Mouse (Mus musculus): ENCODE results near the gene Gan. TPM values are rescaled to one million over a fixed set of nuclear protein-coding genes. Genes with fewer than 3 reads are reported as not detected.

Gan gene
- polyA plus RNA-seq, 1 experiment from 2014 or later: 3.3 TPM

DNA sequence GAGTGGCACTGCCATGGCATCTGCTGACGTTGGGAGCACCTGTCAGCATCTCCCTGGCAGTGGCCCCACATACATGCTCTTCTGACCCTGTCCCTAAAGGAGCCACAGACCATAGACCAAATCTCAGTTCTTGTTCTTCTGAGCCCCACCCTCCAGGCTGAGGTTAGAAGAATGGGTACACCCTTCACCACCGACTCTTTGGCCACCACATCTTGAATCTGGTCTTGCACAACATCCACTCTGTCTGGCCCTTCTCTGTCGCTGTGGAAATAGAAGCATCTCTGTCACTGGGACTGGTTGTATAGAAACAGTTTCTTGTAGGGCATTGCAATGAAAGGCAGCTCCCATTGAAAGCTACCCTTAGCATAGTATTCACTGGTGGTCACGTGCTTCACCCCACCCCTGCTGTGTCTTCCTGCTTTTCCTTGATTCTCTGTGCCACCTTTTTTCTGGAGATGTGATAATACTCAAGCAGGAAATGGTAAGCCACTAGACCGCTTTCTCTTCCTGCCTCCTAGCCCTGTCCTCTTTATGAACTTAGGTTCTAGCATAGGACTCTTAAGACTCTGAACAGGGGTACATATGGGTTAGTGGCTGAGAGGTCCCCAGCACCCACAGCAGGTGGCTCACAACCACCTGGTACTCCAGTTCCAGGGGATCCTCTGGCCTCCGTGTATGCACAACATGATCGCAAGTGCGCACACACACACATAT, 25.9 kb downstream of the Gan start:
- H3K9me3 ChIP-seq (ENCODE audit: low read length): no peaks in the 10 kb centered on the region
- DNase-seq (ENCODE audit: low spot score) (no peak), ATAC-seq (no peak)
- WGBS: 86% methylated on average over 8 of the region's 8 CpGs
- no peaks in the 10 kb centered on the region for H3K27me3 ChIP-seq (replicated peaks; ENCODE audit: insufficient read depth, low read length)
- H3K9ac ChIP-seq (replicated peaks; ENCODE audit: low read depth): no peak overlapping the region
- H3K4me1 ChIP-seq (ENCODE audit: insufficient read depth, low read depth, low read length): no peaks in the 10 kb centered on the region
- H3K27ac ChIP-seq (ENCODE audit: low read length): no peak overlapping the region
- TF ChIP-seq CTCF (IDR thresholded peaks at IDR 0.05): no peak
- no peak for TF ChIP-seq EP300 (IDR thresholded peaks at IDR 0.05)
- H3K4me3 ChIP-seq (ENCODE audit: low read depth, low read length): no peak overlapping the region
- H3K36me3 ChIP-seq (ENCODE audit: insufficient read depth, low read length): peaks cover 31% of the 10 kb centered on the region; the same call in 1 of the 2 replicates
- H3K4me2 ChIP-seq (replicated peaks; ENCODE audit: low read depth, low read length): no peak overlapping the region

DNA sequence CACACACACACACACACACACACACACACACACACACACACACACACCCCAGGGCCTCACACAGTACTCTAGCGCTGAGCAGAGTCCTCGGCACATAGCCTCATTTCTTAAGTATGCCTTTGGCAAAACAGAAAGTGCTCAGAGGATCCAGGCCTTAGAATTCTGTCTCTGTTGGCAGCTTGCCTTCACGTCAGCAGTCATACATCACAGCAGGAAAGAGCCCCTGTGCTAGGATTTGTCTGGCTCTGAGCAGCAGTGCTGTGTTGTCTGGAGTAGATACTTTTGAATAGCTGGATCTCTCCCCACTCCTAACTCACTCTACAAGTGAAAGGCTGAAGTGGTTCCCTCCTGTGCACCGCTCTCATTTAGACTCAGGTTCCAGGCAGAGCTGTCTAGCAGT, 36.4 kb downstream of the Gan start:
- Histone ChIP-seq H3K4me1 (ENCODE audit: insufficient read depth, low read depth, low read length) (0 out of 2 replicates have a peak, but pooled peaks cover 8% of the 10 kb centered on the region), H3K27me3 (replicated peaks; ENCODE audit: insufficient read depth, low read length) (no peaks in the 10 kb centered on the region), H3K4me2 (replicated peaks; ENCODE audit: low read depth, low read length) (no peak overlapping the region), H3K4me3 (ENCODE audit: low read depth, low read length) (no peak overlapping the region), H3K36me3 (ENCODE audit: insufficient read depth, low read length) (peaks cover 29% of the 10 kb centered on the region; the same call in 1 of the 2 replicates), H3K27ac (ENCODE audit: low read length) (no peak overlapping the region), H3K9ac (replicated peaks; ENCODE audit: low read depth) (no peak overlapping the region), H3K9me3 (ENCODE audit: low read length) (no peaks in the 10 kb centered on the region)
- TF ChIP-seq CTCF (IDR thresholded peaks at IDR 0.05) (no peak), EP300 (IDR thresholded peaks at IDR 0.05) (no peak)
- DNase-seq (ENCODE audit: low spot score) (peak; percentile 49), ATAC-seq (no peak)
- 73% methylated on average over 4 of the region's 4 CpGs for WGBS

DNA sequence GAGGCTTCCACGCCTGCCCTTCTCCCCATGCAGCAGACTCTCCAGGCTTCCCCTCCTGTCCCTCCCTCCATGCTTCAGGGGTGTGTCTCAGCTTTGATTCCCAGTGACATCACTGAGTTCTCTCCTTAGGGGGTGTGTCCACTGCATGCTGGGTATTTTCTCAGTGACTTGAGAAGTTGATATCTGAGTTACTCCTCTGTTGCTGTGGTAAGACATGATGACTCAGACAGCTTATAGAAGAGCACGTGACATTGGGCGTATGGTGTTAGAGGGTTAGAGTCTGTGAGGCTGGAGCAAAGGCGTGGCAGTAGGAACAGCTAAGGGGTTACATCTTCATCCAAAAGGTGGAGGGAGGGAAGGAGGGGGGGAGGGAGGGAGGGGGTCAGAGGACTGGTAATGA, 38.7 kb downstream of the Gan start:
- ATAC-seq (no peak), DNase-seq (ENCODE audit: low spot score) (peak; percentile 30)
- no peak overlapping the region for H3K4me3 ChIP-seq (ENCODE audit: low read depth, low read length)
- WGBS: 86% methylated on average over 4 of the region's 4 CpGs
- H3K9me3 ChIP-seq (ENCODE audit: low read length): no peaks in the 10 kb centered on the region
- no peak overlapping the region for H3K27ac ChIP-seq (ENCODE audit: low read length)
- no peak overlapping the region for H3K4me2 ChIP-seq (replicated peaks; ENCODE audit: low read depth, low read length)
- peaks cover 24% of the 10 kb centered on the region; the same call in 1 of the 2 replicates for H3K36me3 ChIP-seq (ENCODE audit: insufficient read depth, low read length)
- no peak overlapping the region for H3K9ac ChIP-seq (replicated peaks; ENCODE audit: low read depth)
- TF ChIP-seq EP300 (IDR thresholded peaks at IDR 0.05) (no peak), CTCF (IDR thresholded peaks at IDR 0.05) (no peak)
- H3K27me3 ChIP-seq (replicated peaks; ENCODE audit: insufficient read depth, low read length): no peaks in the 10 kb centered on the region
- H3K4me1 ChIP-seq (ENCODE audit: insufficient read depth, low read depth, low read length): peaks cover 18% of the 10 kb centered on the region; the same call in 1 of the 2 replicates

DNA sequence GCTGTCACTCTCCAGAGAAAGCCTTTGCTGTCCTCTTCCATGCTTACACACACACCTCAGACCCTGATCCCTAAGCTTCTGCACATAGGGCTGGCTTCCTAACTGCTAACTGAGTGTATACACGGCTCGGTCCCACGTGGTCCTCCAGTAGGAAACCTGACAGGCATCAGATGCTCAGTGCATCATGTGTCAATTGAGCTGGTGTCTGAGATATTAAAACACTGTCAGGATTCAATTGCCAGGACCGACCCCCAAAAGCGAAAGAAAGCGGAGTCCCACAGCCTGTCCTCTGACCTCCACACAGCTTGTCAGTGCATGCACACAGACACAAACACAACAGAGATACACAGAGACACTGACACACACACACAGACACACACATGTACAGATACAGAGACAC, 39.6 kb downstream of the Gan start:
- H3K4me2 ChIP-seq (replicated peaks; ENCODE audit: low read depth, low read length): no peak overlapping the region
- WGBS: 83% methylated on average over 6 of the region's 6 CpGs
- no peaks in the 10 kb centered on the region for H3K27me3 ChIP-seq (replicated peaks; ENCODE audit: insufficient read depth, low read length)
- H3K9me3 ChIP-seq (ENCODE audit: low read length): no peaks in the 10 kb centered on the region
- ATAC-seq (peak; percentile 3; the same call in 1 of the 2 replicates), DNase-seq (ENCODE audit: low spot score) (peak; percentile 28)
- peak overlapping the region; percentile 32; the same call in 1 of the 2 replicates for H3K27ac ChIP-seq (ENCODE audit: low read length)
- peaks cover 20% of the 10 kb centered on the region; the same call in 1 of the 2 replicates for H3K4me1 ChIP-seq (ENCODE audit: insufficient read depth, low read depth, low read length)
- no peak for TF ChIP-seq CTCF (IDR thresholded peaks at IDR 0.05)
- peaks cover 24% of the 10 kb centered on the region; the same call in 1 of the 2 replicates for H3K36me3 ChIP-seq (ENCODE audit: insufficient read depth, low read length)
- no peak overlapping the region for H3K4me3 ChIP-seq (ENCODE audit: low read depth, low read length)
- H3K9ac ChIP-seq (replicated peaks; ENCODE audit: low read depth): no peak overlapping the region

DNA sequence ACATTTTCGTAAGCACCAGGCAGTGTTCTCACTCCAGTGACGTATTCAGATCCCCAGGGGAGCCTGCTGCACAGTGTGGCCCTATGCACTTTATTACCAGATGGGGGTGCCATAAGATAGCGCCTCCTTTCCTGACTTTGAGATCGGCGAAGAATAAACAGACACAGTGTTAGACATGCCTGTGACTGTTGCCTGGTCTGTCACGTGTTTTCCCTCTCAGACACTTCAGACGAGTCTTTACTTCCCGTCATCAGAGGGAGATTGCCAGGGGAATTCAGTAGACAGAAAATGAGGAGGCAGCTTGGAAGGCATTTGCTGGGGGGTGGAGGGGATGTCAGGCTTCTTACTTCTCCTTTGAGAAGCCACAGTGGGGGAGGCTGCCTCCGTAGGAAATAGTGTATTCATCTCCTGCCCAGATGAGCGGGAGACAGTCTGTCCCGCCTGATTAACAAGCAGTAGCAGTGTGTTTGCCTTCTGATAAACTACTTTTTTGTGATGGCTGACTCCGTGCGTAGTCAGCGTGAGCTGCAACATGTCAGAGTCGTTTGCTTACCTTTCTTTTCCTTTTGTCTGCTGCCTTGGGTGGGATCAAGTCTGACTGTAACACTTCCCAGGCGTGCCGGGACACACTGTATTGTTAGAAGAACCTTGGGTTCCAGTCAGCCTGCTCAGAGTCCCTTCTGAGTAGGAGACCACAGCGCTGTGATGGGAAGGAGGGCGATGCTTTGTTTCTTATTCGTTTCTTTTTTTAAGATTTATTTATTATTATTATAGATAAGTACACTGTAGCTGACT, 40.4 kb downstream of the Gan start:
- Histone ChIP-seq H3K4me1 (ENCODE audit: insufficient read depth, low read depth, low read length) (peaks cover 20% of the 10 kb centered on the region; the same call in 1 of the 2 replicates), H3K9me3 (ENCODE audit: low read length) (no peaks in the 10 kb centered on the region), H3K4me2 (replicated peaks; ENCODE audit: low read depth, low read length) (peak overlapping the region; percentile 22; the same call in 1 of the 2 replicates), H3K27me3 (replicated peaks; ENCODE audit: insufficient read depth, low read length) (no peaks in the 10 kb centered on the region), H3K9ac (replicated peaks; ENCODE audit: low read depth) (no peak overlapping the region), H3K4me3 (ENCODE audit: low read depth, low read length) (no peak overlapping the region), H3K27ac (ENCODE audit: low read length) (peak overlapping the region; percentile 55), H3K36me3 (ENCODE audit: insufficient read depth, low read length) (peaks cover 24% of the 10 kb centered on the region; the same call in 1 of the 2 replicates)
- peak; percentile 97 for DNase-seq (ENCODE audit: low spot score)
- ATAC-seq: peak; percentile 91
- 19% methylated on average over 20 of the region's 20 CpGs for WGBS
- TF ChIP-seq EP300 (IDR thresholded peaks at IDR 0.05) (peak; percentile 86), CTCF (IDR thresholded peaks at IDR 0.05) (peak; percentile 92)

DNA sequence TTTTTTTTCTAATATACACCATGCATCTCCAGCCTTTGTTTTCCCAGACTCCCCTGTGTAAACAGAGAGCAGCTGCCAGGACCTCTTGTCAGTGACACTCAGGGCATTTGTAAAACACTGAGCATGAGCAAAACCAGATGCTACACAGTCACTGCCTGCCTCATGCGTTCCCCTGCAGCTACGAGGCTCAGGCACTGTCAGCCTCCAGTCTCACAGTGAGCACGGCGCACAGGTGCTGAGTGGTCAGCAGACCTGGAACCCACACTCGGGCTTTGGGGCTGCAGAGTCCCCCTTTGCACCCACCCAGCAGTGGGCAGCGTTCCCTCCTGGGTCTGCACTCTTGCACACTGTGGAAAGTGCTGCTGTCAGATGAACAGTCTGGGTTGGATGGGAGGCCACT, 41.7 kb downstream of the Gan start:
- peaks cover 18% of the 10 kb centered on the region; the same call in 1 of the 2 replicates for H3K36me3 ChIP-seq (ENCODE audit: insufficient read depth, low read length)
- no peak overlapping the region for H3K9ac ChIP-seq (replicated peaks; ENCODE audit: low read depth)
- DNase-seq (ENCODE audit: low spot score): peak; percentile 88
- TF ChIP-seq EP300 (IDR thresholded peaks at IDR 0.05): peak; percentile 76
- peak; percentile 28; the same call in 1 of the 2 replicates for TF ChIP-seq CTCF (IDR thresholded peaks at IDR 0.05)
- ATAC-seq: peak; percentile 51
- no peak overlapping the region for H3K27ac ChIP-seq (ENCODE audit: low read length)
- no peak overlapping the region for H3K4me3 ChIP-seq (ENCODE audit: low read depth, low read length)
- no peaks in the 10 kb centered on the region for H3K9me3 ChIP-seq (ENCODE audit: low read length)
- no peaks in the 10 kb centered on the region for H3K27me3 ChIP-seq (replicated peaks; ENCODE audit: insufficient read depth, low read length)
- WGBS: 40% methylated on average over 6 of the region's 6 CpGs
- H3K4me2 ChIP-seq (replicated peaks; ENCODE audit: low read depth, low read length): no peak overlapping the region
- peaks cover 20% of the 10 kb centered on the region; the same call in 1 of the 2 replicates for H3K4me1 ChIP-seq (ENCODE audit: insufficient read depth, low read depth, low read length)

Data from lung, postnatal 0 days (tissue).